Mouse (Mus musculus): ENCODE measurements around the gene Olfr325.
"Not testable (repeated sequence)": the region's sequence is repeated elsewhere in the genome, so short reads cannot be mapped to it uniquely, and the experiment has no call there.

The Olfr325 gene

DNA sequence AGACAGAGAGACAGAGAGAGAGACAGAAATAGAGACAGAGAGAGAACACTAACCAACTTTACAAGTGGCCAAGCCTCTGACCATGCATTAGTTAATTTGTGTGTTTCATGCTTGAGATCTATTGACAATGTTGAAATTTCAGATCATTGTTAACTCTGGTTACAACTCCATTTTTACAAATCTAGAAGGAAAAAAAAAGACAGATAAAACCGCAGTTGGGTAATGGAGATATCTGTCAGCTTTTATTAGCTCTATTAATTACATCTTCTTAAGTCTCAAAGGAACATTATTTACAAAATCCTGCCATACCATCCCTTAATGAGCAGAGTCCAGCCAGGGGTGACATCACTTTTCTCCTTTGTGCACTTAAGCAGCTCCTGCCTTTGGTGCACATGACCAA is at the start of gene Olfr325:
Olfr325 (plus strand) TSS at position 301 of the 400 bp plus-strand sequence.
- no peak for DNase-seq (ENCODE audit: inconsistent age in 2 of 2, low spot score in 1 of 2)

- not testable (repeated sequence) for DNase-seq (ENCODE audit: inconsistent age in 2 of 2, low spot score in 1 of 2)
These were observed 42.8 kb upstream of the Olfr325 start, which contains the start of gene Olfr330 for GRCm38 (mm10) chr11:58534736-58535135. Gene Olfr330 (minus strand): TSS chr11:58534836.

DNA sequence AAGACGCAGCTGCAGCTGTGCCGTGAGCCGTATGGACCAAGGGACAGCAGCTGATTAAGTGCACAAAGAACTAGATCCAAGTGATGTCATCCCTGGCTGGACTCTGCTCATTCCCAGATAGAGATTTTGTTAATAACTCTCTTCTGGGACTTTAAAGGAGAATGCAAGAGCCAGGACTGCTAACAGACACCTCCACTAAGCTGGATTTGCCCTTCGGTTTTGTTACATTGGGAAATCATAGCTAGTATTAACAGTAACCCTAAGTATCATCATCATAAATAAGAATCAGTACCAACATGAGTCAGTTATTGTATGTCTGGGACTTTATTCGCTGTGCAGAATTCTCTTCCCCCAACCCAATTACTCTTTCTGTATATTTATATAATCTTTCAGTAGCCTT is 31.2 kb upstream of the Olfr325 start, which contains the start of gene Olfr329-ps:
Olfr329-ps (minus strand) TSS at position 101 of the 400 bp plus-strand sequence.
- no peak for DNase-seq (ENCODE audit: inconsistent age in 2 of 2, low spot score in 1 of 2)

GRCm38 (mm10) chr11:58555536-58555935 is 22.0 kb upstream of the Olfr325 start, which contains the start of gene Olfr328:
Gene Olfr328 (minus strand): TSS chr11:58555636.
- DNase-seq (ENCODE audit: inconsistent age in 2 of 2, low spot score in 1 of 2), result peak in 1 of 2 experiments; percentile 34

DNA sequence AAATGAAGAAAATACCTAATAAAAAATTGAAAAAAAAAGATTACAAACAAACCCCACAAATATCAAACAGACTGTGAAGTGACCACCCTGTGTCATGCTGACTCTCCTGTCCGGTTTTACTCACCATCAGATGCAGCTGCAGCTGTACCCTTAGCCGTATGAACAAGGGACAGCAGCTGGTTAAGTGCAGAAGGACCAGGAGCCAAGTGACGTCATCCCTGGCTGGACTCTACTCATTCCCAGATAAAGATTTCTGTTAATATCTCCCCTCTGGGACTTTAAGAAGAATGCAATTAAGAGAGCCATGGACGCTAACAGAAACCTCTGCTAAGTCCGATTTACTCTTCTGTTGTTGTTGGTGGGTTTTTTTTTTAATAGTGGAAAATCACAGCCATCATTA is 7.1 kb upstream of the Olfr325 start, which contains the start of gene Olfr224:
Olfr224 (minus strand) TSS at position 149 of the 400 bp plus-strand sequence.
- DNase-seq (ENCODE audit: inconsistent age in 2 of 2, low spot score in 1 of 2), result no peak

DNA sequence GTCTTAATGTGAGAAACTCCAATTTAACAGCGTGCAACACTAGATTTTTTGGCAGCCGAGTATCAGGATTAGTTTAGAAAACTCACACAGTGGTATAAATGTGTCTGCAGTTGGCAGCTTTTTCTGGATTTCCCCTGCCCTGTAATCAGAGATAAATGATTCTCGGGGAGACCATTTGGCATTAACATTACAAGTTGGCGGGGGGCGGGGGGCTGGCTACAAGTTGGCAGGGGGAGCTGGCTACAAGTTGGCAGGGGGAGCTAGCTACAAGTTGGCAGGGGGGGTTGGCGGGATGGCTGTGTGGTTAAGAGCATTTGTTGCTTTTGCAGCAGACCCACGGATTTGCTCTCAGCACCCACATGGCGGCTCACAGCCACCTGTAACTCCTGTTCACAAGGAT is 1.1 kb downstream of the Olfr325 start:
- no peak for DNase-seq (ENCODE audit: inconsistent age in 2 of 2, low spot score in 1 of 2)

DNA sequence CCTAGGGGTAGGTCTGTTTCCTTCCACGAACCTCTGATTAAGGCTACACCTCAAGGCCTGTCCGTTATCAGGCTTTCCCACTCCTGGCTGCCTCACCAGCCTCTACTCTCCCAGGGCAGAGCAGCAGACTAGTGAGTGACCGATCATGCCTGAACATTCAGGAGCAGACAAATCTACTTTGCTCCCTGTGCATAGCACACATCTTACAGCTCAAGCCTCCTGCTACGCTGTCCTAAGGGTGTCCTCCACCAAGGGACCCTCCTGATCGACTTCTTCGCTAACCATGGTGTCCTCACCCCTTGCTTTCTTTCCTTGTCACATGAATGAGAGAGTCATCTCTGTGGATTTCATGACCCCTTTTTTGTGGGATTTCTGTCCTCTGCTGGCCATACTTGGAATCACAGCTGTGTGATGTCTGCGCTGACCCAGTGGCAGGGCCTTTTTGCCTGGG is 10.4 kb downstream of the Olfr325 start:
- peak; percentile 37 to 82 for DNase-seq (ENCODE audit: inconsistent age in 2 of 2, low spot score in 1 of 2)

DNA sequence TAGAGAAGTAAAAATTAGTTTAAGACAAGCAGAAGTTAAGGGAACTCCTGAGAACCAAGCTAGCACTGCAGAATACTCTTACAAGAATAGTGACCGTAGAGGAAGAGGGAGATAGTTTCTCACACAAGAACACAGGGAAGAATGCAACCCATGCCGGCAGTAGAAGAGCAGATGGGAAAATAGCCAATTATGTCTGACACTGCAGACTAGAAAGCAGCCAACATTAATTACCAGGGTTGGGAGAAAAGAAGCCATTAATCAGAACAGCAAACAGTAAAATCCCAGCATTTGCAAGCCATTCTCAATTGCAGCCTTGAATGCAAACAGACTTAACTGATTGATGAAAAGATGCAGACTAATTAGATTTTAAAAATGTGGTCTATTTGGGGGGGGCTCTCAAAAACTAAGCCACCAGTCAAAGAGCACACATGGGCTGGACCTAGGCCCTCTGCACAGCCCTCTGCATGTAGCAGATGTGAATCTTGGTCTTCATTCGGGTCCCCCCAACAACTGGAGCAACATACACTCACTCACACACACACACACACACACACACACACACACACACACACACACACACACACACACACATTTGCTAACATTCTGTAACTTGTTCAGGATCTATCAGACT is 11.2 kb downstream of the Olfr325 start:
- DNase-seq (ENCODE audit: inconsistent age in 2 of 2, low spot score in 1 of 2), result no peak

- no peak for DNase-seq (ENCODE audit: inconsistent age in 2 of 2, low spot score in 1 of 2)
These were observed 17.3 kb downstream of the Olfr325 start, which contains the start of gene Olfr324 for GRCm38 (mm10) chr11:58594814-58595213. Gene Olfr324 (plus strand): TSS chr11:58595114.

DNA sequence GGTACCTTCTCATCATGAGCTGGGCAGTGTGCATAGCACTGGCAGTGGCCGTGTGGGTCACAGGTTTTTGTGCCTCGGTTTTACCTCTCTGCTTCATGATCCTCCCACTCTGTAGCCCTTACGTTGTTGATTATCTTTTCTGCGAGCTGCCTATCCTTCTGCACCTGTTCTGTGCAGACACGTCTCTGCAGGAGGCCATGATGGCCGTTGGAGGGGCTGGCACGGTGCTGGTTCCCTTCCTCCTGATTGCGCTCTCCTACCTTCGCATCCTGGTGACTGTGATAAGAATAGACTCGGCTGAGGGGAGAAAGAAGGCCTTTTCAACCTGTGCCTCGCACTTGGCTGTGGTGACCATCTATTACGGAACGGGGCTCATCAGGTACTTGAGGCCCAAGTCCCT is 20.3 kb downstream of the Olfr325 start:
- DNase-seq (ENCODE audit: inconsistent age in 2 of 2, low spot score in 1 of 2), result no peak

- DNase-seq (ENCODE audit: inconsistent age in 2 of 2, low spot score in 1 of 2), result no peak
These were observed 24.5 kb downstream of the Olfr325 start for GRCm38 (mm10) chr11:58602062-58602461.

- no peak for DNase-seq (ENCODE audit: inconsistent age in 2 of 2, low spot score in 1 of 2)
These were observed 25.4 kb downstream of the Olfr325 start for GRCm38 (mm10) chr11:58602800-58603560.

GRCm38 (mm10) chr11:58604688-58605087 is 27.2 kb downstream of the Olfr325 start:
- DNase-seq (ENCODE audit: inconsistent age in 2 of 2, low spot score in 1 of 2), result no peak

GRCm38 (mm10) chr11:58605228-58605627 is 27.7 kb downstream of the Olfr325 start:
- no peak for DNase-seq (ENCODE audit: inconsistent age in 2 of 2, low spot score in 1 of 2)

- DNase-seq (ENCODE audit: inconsistent age in 2 of 2, low spot score in 1 of 2), result no peak
These were observed 28.8 kb downstream of the Olfr325 start for GRCm38 (mm10) chr11:58606177-58606919.

DNA sequence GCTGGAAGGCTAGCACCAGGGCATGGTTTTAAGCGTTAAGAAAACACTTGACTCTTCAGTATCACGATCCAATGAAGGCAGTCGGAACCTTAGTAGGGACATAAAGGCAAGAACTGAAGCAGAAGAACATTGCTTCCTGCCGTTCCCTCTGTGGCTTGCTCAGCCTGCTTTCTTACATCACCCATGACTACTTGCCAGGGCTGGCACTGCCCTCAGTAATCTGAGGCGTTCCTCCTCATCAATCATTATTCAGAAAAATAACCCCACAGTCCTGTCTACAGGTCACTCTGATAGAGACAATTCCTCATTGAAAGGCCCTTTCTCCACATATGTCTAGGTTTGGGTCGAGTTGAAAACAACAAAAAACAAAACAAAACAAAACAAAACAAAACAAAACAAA is 29.5 kb downstream of the Olfr325 start:
- DNase-seq (ENCODE audit: inconsistent age in 2 of 2, low spot score in 1 of 2), result no peak

- no peak for DNase-seq (ENCODE audit: inconsistent age in 2 of 2, low spot score in 1 of 2)
These were observed 35.8 kb downstream of the Olfr325 start for GRCm38 (mm10) chr11:58613359-58613758.

DNA sequence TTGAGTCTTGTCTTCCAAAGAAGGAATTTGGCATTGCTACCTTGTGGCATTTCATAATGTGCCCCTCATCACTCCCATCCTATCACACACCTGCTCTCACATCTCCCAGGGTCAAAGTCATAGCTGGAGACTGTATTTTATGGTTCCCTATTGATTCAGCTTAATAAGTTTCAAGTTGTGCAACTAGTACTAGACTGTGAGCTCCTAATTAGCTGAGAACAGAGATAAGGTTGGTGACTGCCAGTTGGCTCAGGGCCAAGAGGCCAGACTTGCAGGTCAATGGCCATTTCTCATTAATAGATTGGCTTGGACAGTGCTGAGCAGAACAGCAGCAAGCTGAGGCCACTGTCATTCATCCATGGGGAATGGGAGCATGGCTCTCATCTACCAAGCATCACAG is 37.0 kb downstream of the Olfr325 start:
- DNase-seq (ENCODE audit: inconsistent age in 2 of 2, low spot score in 1 of 2), result no peak

DNA sequence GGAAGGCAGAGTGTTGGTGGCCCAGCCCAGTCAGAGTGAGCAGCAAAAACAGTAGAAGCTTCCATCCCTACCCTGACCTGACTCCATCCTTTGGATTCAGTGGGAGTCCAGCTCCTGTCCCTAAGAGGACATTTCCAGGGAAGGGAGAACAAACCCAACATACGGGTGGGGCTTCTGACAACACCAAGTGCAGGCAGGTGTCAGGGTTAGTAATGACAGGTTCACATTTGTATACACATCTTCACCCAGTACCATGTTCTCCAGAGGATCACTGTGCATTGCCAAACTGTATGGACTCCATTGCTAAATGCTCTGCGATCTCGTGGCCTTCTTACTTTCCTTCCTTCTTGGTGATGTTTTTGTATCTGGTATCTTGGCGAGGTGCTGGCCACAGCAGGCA is 38.4 kb downstream of the Olfr325 start, which contains the start of gene 2210407C18Rik:
2210407C18Rik (minus strand) TSS at position 101 of the 400 bp plus-strand sequence.
- no peak for DNase-seq (ENCODE audit: inconsistent age in 2 of 2, low spot score in 1 of 2)

DNA sequence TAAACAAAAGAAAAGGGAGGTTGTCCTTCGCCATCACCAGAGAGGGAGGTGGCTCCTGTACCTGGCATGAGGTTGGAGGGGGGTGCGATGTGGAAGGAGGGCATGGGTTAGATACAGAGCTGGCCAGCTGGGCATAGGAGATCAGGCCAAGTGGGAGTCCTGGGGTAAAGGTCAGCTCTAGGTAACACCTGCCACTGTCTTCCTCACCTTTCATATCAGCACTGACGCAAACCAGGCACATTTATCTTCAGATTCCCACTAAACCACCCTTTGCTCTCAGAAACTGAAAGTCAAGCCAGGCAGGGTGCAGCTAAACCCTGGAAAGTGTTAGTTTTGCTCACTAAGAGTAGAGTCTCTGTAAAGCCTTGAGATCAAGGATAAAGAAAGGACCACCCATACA is 40.8 kb downstream of the Olfr325 start:
- no peak for DNase-seq (ENCODE audit: inconsistent age in 2 of 2, low spot score in 1 of 2)

DNA sequence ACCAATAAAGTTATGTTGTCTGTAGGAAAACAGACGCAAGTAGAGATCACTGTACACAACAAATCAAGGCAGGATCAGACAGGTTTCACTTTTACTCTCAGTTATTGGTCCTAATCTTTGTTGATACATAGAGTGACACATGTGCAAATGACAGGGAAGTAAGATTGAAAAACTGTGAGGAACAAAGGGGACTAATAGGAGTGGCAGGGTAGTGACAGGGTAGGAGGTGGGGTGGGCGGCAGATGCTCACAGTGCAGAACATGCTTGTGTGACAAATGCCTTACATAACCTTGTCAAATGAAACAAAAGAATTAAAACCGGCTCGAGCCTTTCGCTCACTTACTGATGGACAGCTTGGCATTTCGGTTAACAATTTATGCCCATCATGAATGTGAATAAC is 41.3 kb downstream of the Olfr325 start:
- DNase-seq (ENCODE audit: inconsistent age in 2 of 2, low spot score in 1 of 2), result no peak
